Mouse (Mus musculus) MEL (cell line): Measurements from ENCODE around the gene Mov10l1.

Experiments
- CTCF ChIP-seq, 3 experiments: IDR thresholded peaks in 2 of 3; conservative IDR thresholded peaks in 1 of 3; 2 replicates each; pipeline ENCODE4 v1.5.1; 2011 to 2012; ENCODE audit warnings: low read length in 3 of 3, low read depth in 2 of 3, mild to moderate bottlenecking in 2 of 3, improper control_type of control experiment in 1 of 3, inconsistent platforms in 1 of 3, mixed read lengths in 1 of 3, moderate library complexity in 1 of 3; ENCODE audit not compliant: control insufficient read depth in 1 of 3, insufficient read depth in 1 of 3, poor library complexity in 1 of 3, severe bottlenecking in 1 of 3
- MAFK ChIP-seq: IDR thresholded peaks from 2 replicates; pipeline ENCODE4 v1.6.1; 2011; ENCODE audit warnings: low read depth, mild to moderate bottlenecking, low read length, improper control_type of control experiment, borderline replicate concordance
- MYB ChIP-seq: IDR thresholded peaks from 2 replicates; pipeline ENCODE4 v1.6.1; 2011; ENCODE audit warnings: mild to moderate bottlenecking, low read depth, low read length, improper control_type of control experiment

DNA sequence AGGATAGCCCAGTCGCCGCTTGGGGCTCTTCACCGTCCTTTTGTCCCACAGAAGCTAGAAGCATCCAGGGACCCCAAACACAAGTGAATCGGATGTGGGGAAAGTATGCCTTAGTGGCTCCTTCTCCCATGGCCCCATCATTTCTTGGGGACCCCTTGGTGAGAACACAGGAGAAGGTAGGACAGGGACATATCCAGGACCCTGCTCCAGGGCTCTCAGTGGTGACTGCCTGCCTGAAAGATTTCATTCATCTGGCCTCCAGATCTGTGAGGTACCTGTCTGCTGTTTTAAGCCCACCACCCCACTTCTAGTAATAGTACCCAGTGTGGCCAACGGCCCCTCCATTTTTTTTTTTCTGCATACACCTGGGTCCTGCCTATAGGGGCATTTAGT is 79.8 kb downstream of the Mov10l1 start:
- no peak for TF ChIP-seq MYB
- TF ChIP-seq CTCF (IDR thresholded peaks at IDR 0.05 in 2 of 3, conservative IDR thresholded peaks at IDR 0.05 in 1 of 3; ENCODE audit: control insufficient read depth in 1 of 3, insufficient read depth in 1 of 3, low read depth in 2 of 3, low read length in 3 of 3, poor library complexity in 1 of 3, severe bottlenecking in 1 of 3): no peak
- no peak for TF ChIP-seq MAFK
